Mouse (Mus musculus): ENCODE measurements around the gene Rpn2. TPM values are rescaled to one million over a fixed set of nuclear protein-coding genes. Genes with fewer than 3 reads are reported as not detected.

Rpn2 gene
- polyA plus RNA-seq, 1 experiment from 2014 or later: 165 TPM

GRCm38 (mm10) chr2:157263832-157264231 is 15.0 kb upstream of the Rpn2 start:
- 53% methylated on average over 6 of the region's 6 CpGs for WGBS (ENCODE audit: insufficient replicate concordance)
- Histone ChIP-seq H3K9me3 (replicated peaks; ENCODE audit: control insufficient read depth, low read length) (no peaks in the 10 kb centered on the region), H3K4me1 (ENCODE audit: control insufficient read depth, low read depth, low read length) (no peaks in the 10 kb centered on the region), H3K36me3 (ENCODE audit: control insufficient read depth, insufficient read depth) (no peaks in the 10 kb centered on the region), H3K4me3 (ENCODE audit: low read depth, low read length) (no peak overlapping the region), H3K27me3 (ENCODE audit: control insufficient read depth, insufficient read depth, low read depth, low read length) (no peaks in the 10 kb centered on the region), H3K27ac (ENCODE audit: low read length) (no peak overlapping the region), H3K9ac (ENCODE audit: low read depth, low read length) (no peak overlapping the region), H3K4me2 (ENCODE audit: low read depth, low read length) (no peak overlapping the region)
- ATAC-seq (ENCODE audit: low read depth): no peak

GRCm38 (mm10) chr2:157279416-157279800 is 591 bp downstream of the Rpn2 start, which contains the start of gene Mroh8:
TSS of gene Mroh8 (minus strand) at chr2:157279549.
- H3K9me3 ChIP-seq (replicated peaks; ENCODE audit: control insufficient read depth, low read length): no peaks in the 10 kb centered on the region
- peaks cover 9% of the 10 kb centered on the region; the same call in 1 of the 2 replicates for H3K36me3 ChIP-seq (ENCODE audit: control insufficient read depth, insufficient read depth)
- H3K4me3 ChIP-seq (ENCODE audit: low read depth, low read length): peak within 1 kb of the TSS; percentile 92
- H3K27me3 ChIP-seq (ENCODE audit: control insufficient read depth, insufficient read depth, low read depth, low read length): no peaks in the 10 kb centered on the region
- 0% methylated on average over 32 of the region's 32 CpGs for WGBS (ENCODE audit: insufficient replicate concordance)
- H3K9ac ChIP-seq (ENCODE audit: low read depth, low read length): peak within 1 kb of the TSS; percentile 92
- peaks cover 15% of the 10 kb centered on the region for H3K4me1 ChIP-seq (ENCODE audit: control insufficient read depth, low read depth, low read length)
- peak; percentile 47 for ATAC-seq (ENCODE audit: low read depth)
- peak within 1 kb of the TSS; percentile 53 for H3K4me2 ChIP-seq (ENCODE audit: low read depth, low read length)
- peak within 1 kb of the TSS; percentile 89 for H3K27ac ChIP-seq (ENCODE audit: low read length)

GRCm38 (mm10) chr2:157283321-157283720 is 4.5 kb downstream of the Rpn2 start:
- WGBS (ENCODE audit: insufficient replicate concordance): 65% methylated on average over 6 of the region's 6 CpGs
- peaks cover 18% of the 10 kb centered on the region for H3K36me3 ChIP-seq (ENCODE audit: control insufficient read depth, insufficient read depth)
- H3K9me3 ChIP-seq (replicated peaks; ENCODE audit: control insufficient read depth, low read length): no peaks in the 10 kb centered on the region
- no peak overlapping the region for H3K4me3 ChIP-seq (ENCODE audit: low read depth, low read length)
- no peaks in the 10 kb centered on the region for H3K27me3 ChIP-seq (ENCODE audit: control insufficient read depth, insufficient read depth, low read depth, low read length)
- no peak overlapping the region for H3K27ac ChIP-seq (ENCODE audit: low read length)
- H3K9ac ChIP-seq (ENCODE audit: low read depth, low read length): no peak overlapping the region
- peaks cover 11% of the 10 kb centered on the region for H3K4me1 ChIP-seq (ENCODE audit: control insufficient read depth, low read depth, low read length)
- no peak overlapping the region for H3K4me2 ChIP-seq (ENCODE audit: low read depth, low read length)
- no peak for ATAC-seq (ENCODE audit: low read depth)

GRCm38 (mm10) chr2:157287542-157287941 is 8.7 kb downstream of the Rpn2 start:
- H3K27me3 ChIP-seq (ENCODE audit: control insufficient read depth, insufficient read depth, low read depth, low read length): no peaks in the 10 kb centered on the region
- no peak overlapping the region for H3K4me2 ChIP-seq (ENCODE audit: low read depth, low read length)
- no peak for ATAC-seq (ENCODE audit: low read depth)
- WGBS (ENCODE audit: insufficient replicate concordance): 27% methylated on average over 3 of the region's 3 CpGs
- H3K4me3 ChIP-seq (ENCODE audit: low read depth, low read length): no peak overlapping the region
- H3K9me3 ChIP-seq (replicated peaks; ENCODE audit: control insufficient read depth, low read length): no peaks in the 10 kb centered on the region
- H3K4me1 ChIP-seq (ENCODE audit: control insufficient read depth, low read depth, low read length): peaks cover 9% of the 10 kb centered on the region
- no peak overlapping the region for H3K9ac ChIP-seq (ENCODE audit: low read depth, low read length)
- H3K36me3 ChIP-seq (ENCODE audit: control insufficient read depth, insufficient read depth): peaks cover 41% of the 10 kb centered on the region
- H3K27ac ChIP-seq (ENCODE audit: low read length): no peak overlapping the region

GRCm38 (mm10) chr2:157288996-157289395 is 10.2 kb downstream of the Rpn2 start:
- Histone ChIP-seq H3K4me2 (ENCODE audit: low read depth, low read length) (no peak overlapping the region), H3K36me3 (ENCODE audit: control insufficient read depth, insufficient read depth) (peaks cover 47% of the 10 kb centered on the region), H3K9ac (ENCODE audit: low read depth, low read length) (no peak overlapping the region), H3K9me3 (replicated peaks; ENCODE audit: control insufficient read depth, low read length) (no peaks in the 10 kb centered on the region), H3K4me1 (ENCODE audit: control insufficient read depth, low read depth, low read length) (peaks cover 9% of the 10 kb centered on the region), H3K27ac (ENCODE audit: low read length) (0 out of 2 replicates have a peak overlapping the region, but pooled peaks have one; percentile 26), H3K4me3 (ENCODE audit: low read depth, low read length) (no peak overlapping the region), H3K27me3 (ENCODE audit: control insufficient read depth, insufficient read depth, low read depth, low read length) (no peaks in the 10 kb centered on the region)
- 35% methylated on average over 5 of the region's 5 CpGs for WGBS (ENCODE audit: insufficient replicate concordance)
- ATAC-seq (ENCODE audit: low read depth): peak; percentile 75

GRCm38 (mm10) chr2:157292093-157292492 is 13.3 kb downstream of the Rpn2 start:
- Histone ChIP-seq H3K27me3 (ENCODE audit: control insufficient read depth, insufficient read depth, low read depth, low read length) (no peaks in the 10 kb centered on the region), H3K4me3 (ENCODE audit: low read depth, low read length) (no peak overlapping the region), H3K9me3 (replicated peaks; ENCODE audit: control insufficient read depth, low read length) (no peaks in the 10 kb centered on the region), H3K4me1 (ENCODE audit: control insufficient read depth, low read depth, low read length) (peaks cover 9% of the 10 kb centered on the region), H3K9ac (ENCODE audit: low read depth, low read length) (no peak overlapping the region), H3K36me3 (ENCODE audit: control insufficient read depth, insufficient read depth) (peaks cover 52% of the 10 kb centered on the region), H3K27ac (ENCODE audit: low read length) (no peak overlapping the region), H3K4me2 (ENCODE audit: low read depth, low read length) (no peak overlapping the region)
- 22% methylated on average over 2 of the region's 2 CpGs for WGBS (ENCODE audit: insufficient replicate concordance)
- ATAC-seq (ENCODE audit: low read depth): no peak

- H3K27me3 ChIP-seq (ENCODE audit: control insufficient read depth, insufficient read depth, low read depth, low read length): no peaks in the 10 kb centered on the region
- no peaks in the 10 kb centered on the region for H3K9me3 ChIP-seq (replicated peaks; ENCODE audit: control insufficient read depth, low read length)
- ATAC-seq (ENCODE audit: low read depth): no peak
- no peaks in the 10 kb centered on the region for H3K4me1 ChIP-seq (ENCODE audit: control insufficient read depth, low read depth, low read length)
- no peak overlapping the region for H3K4me3 ChIP-seq (ENCODE audit: low read depth, low read length)
- H3K9ac ChIP-seq (ENCODE audit: low read depth, low read length): no peak overlapping the region
- H3K4me2 ChIP-seq (ENCODE audit: low read depth, low read length): no peak overlapping the region
- H3K27ac ChIP-seq (ENCODE audit: low read length): no peak overlapping the region
- peaks cover 65% of the 10 kb centered on the region for H3K36me3 ChIP-seq (ENCODE audit: control insufficient read depth, insufficient read depth)
- 69% methylated on average over 7 of the region's 7 CpGs for WGBS (ENCODE audit: insufficient replicate concordance)
Observed at GRCm38 (mm10) chr2:157296105-157296689, 17.4 kb downstream of the Rpn2 start.

- 88% methylated on average over 6 of the region's 6 CpGs for WGBS (ENCODE audit: insufficient replicate concordance)
- H3K36me3 ChIP-seq (ENCODE audit: control insufficient read depth, insufficient read depth): peaks cover 54% of the 10 kb centered on the region
- no peak overlapping the region for H3K27ac ChIP-seq (ENCODE audit: low read length)
- H3K27me3 ChIP-seq (ENCODE audit: control insufficient read depth, insufficient read depth, low read depth, low read length): no peaks in the 10 kb centered on the region
- no peak overlapping the region for H3K9ac ChIP-seq (ENCODE audit: low read depth, low read length)
- no peak for ATAC-seq (ENCODE audit: low read depth)
- H3K4me2 ChIP-seq (ENCODE audit: low read depth, low read length): no peak overlapping the region
- H3K4me1 ChIP-seq (ENCODE audit: control insufficient read depth, low read depth, low read length): no peaks in the 10 kb centered on the region
- no peaks in the 10 kb centered on the region for H3K9me3 ChIP-seq (replicated peaks; ENCODE audit: control insufficient read depth, low read length)
- no peak overlapping the region for H3K4me3 ChIP-seq (ENCODE audit: low read depth, low read length)
Observed at GRCm38 (mm10) chr2:157300051-157300450, 21.2 kb downstream of the Rpn2 start.

- ATAC-seq (ENCODE audit: low read depth): no peak
- Histone ChIP-seq H3K4me2 (ENCODE audit: low read depth, low read length) (no peak overlapping the region), H3K36me3 (ENCODE audit: control insufficient read depth, insufficient read depth) (peaks cover 39% of the 10 kb centered on the region), H3K9ac (ENCODE audit: low read depth, low read length) (no peak overlapping the region), H3K27me3 (ENCODE audit: control insufficient read depth, insufficient read depth, low read depth, low read length) (no peaks in the 10 kb centered on the region), H3K4me3 (ENCODE audit: low read depth, low read length) (no peak overlapping the region), H3K4me1 (ENCODE audit: control insufficient read depth, low read depth, low read length) (no peaks in the 10 kb centered on the region), H3K27ac (ENCODE audit: low read length) (no peak overlapping the region), H3K9me3 (replicated peaks; ENCODE audit: control insufficient read depth, low read length) (no peaks in the 10 kb centered on the region)
- 80% methylated on average over 9 of the region's 9 CpGs for WGBS (ENCODE audit: insufficient replicate concordance)
Observed at GRCm38 (mm10) chr2:157303096-157303495, 24.3 kb downstream of the Rpn2 start.

All from liver, embryonic 16.5 days (tissue).